Mouse (Mus musculus): ENCODE data around the gene Wdr17. TPM values are rescaled to one million over a fixed set of nuclear protein-coding genes. Genes with fewer than 3 reads are reported as not detected.

Gene Wdr17
- 17.5 and 23.6 TPM in 2 replicates for polyA plus RNA-seq (2021; fragmentation: Nextera tagmentation)
- long read RNA-seq, experiment 1, full-length matches to known transcripts = 20 of 110 reads
- long read RNA-seq, experiment 1, partial matches to known transcripts = 12 of 110 reads
- long read RNA-seq, experiment 1, other reads (novel, unspliced or antisense) = 78 of 110 reads
- long read RNA-seq, experiment 2, full-length matches to known transcripts = 4 of 23 reads
- long read RNA-seq, experiment 2, partial matches to known transcripts = 10 of 23 reads
- long read RNA-seq, experiment 2, other reads (novel, unspliced or antisense) = 9 of 23 reads

DNA sequence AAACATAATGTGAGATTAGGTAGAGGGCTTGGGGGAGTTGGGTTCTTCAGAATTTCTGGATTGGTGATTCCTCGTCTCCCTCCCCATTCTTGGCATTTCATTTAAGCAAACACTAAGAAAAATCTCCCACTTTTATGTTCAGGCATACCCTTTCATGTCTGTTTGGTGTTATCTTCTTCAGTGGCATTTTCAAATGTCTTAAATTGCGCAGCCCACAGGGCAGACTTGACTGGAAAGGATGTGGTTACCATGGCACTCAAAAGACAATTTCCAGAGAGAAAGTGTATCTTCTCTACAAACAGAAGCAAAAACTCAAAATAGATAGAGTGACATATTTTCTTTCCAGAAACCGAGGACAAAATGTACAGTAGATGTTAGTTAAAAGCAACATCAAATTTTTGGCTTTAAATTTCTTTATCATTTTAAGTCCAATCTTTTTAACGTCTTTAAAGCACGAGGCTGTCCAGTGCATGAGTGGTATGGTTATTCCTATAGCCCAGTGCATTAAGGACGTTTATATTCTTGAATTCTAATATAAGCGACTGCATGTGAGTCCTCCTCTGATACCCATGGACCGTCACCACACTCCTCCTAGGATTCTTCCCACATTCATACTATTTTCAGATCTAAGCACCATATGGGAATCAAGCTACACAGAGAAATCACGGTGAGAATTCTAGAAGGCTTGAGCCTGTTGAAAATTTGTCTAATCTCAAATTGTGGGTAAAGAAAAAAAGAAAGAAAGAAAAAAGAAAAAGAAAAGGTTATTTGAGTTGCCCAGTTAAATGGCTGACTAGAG is at the start of gene Wdr17:
Gene Wdr17, minus strand, starts transcription at position 198 of the 799 bp plus-strand sequence.

DNA sequence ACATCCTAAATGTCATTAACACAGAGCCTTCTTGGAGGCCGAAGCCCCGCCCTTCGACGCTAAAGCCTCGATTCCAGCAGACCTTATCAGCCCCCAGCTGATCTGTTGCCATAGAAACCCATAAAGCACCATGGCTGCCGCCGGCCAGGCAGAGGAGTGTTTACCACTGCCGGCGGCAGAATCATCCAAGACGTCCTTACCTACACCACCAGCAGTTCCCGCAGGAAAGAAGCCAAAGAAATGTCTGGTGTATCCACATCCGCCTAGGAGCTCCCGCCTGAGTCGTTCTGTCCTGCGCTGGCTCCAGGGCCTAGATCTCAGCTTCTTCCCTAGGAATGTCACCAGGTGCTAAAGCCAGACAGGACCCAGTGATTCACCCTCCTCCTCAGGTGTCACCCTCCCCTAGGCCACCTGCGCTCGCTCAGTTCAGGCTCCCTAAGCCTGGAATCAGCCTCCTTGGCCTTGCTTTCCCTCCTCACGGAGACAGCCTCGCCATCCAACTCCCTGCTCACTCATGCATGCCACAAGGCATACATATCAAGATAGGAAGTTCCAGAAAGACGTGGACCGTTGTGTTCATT is 286.2 kb downstream of the Wdr17 start, which contains the start of gene Spata4:
Gene Spata4, plus strand, starts transcription at position 111 of the 581 bp plus-strand sequence.

Other genes with a start within 250 kb of the Wdr17 start
- 639 and 754 TPM in 2 replicates for gene Gpm6a, start 67.7 kb upstream of the Wdr17 start, polyA plus RNA-seq (2021; fragmentation: Nextera tagmentation)